Mouse (Mus musculus) heart, embryonic 13.5 days (tissue): ENCODE data around the gene Olfr843. TPM values are rescaled to one million over a fixed set of nuclear protein-coding genes. Genes with fewer than 3 reads are reported as not detected.

Source experiments
- ATAC-seq: fragments of 200-750 bp; cut with Nextera tagmentation; 2 replicates; pipeline ENCODE4 v1.8.0; 2017; ENCODE audit warnings: moderate TSS enrichment; ENCODE audit not compliant: insufficient number of reproducible peaks, low FRiP score, low TSS enrichment; ENCODE audit errors: extremely low read depth
- H3K27ac ChIP-seq: fragments of 300-500 bp; sonication (generic); replicated peaks from 2 replicates; pipeline ENCODE4 v1.5.1; 2015; ENCODE audit warnings: moderate library complexity, mild to moderate bottlenecking, inconsistent platforms
- H3K27me3 ChIP-seq: fragments of 300-500 bp; sonication (generic); replicated peaks from 2 replicates; pipeline ENCODE4 v1.6.1; 2015; ENCODE audit warnings: mild to moderate bottlenecking, inconsistent platforms
- H3K36me3 ChIP-seq: fragments of 300-500 bp; sonication (generic); 2 replicates; pipeline ENCODE4 v1.6.1; 2015; ENCODE audit warnings: mild to moderate bottlenecking, inconsistent platforms
- H3K4me1 ChIP-seq: fragments of 300-500 bp; sonication (generic); 2 replicates; pipeline ENCODE4 v1.6.1; 2015; ENCODE audit warnings: inconsistent platforms
- H3K4me2 ChIP-seq: fragments of 300-500 bp; sonication (generic); 2 replicates; pipeline ENCODE4 v1.6.1; 2015; ENCODE audit warnings: inconsistent platforms, mild to moderate bottlenecking, moderate library complexity
- H3K4me3 ChIP-seq: fragments of 300-500 bp; sonication (generic); 2 replicates; pipeline ENCODE4 v1.5.1; 2015; ENCODE audit warnings: moderate library complexity, mild to moderate bottlenecking, inconsistent platforms
- H3K9ac ChIP-seq: fragments of 300-500 bp; sonication (generic); 2 replicates; pipeline ENCODE4 v1.6.1; 2015; ENCODE audit warnings: inconsistent platforms, mild to moderate bottlenecking, moderate library complexity
- H3K9me3 ChIP-seq: fragments of 300-500 bp; sonication (generic); 2 replicates; pipeline ENCODE4 v1.6.1; 2016; ENCODE audit warnings: inconsistent platforms
- WGBS: fragments of 180-500 bp; shearing (Covaris S2); methylation state at CpG from one replicate; pipeline ENCODE4 v1.1.7; 2015; ENCODE audit warnings: mixed read lengths; 5-methylcytosine and 5-hydroxymethylcytosine counted together
- polyA plus RNA-seq: library from polyadenylated mRNA; unstranded; fragments of >200 nt; fragmentation: Nextera tagmentation; extraction: Ambion mirVana; gene quantifications from 2 replicates; pipeline ENCODE4 v1.2.1, GENCODE M21; 2015

Olfr843 gene
- polyA plus RNA-seq: not detected in 2 replicates

- Histone ChIP-seq H3K27ac (no peak within 1 kb of the TSS), H3K27me3 (no peaks in the 10 kb centered on the region), H3K9ac (no peak within 1 kb of the TSS), H3K4me2 (no peak within 1 kb of the TSS), H3K9me3 (no peaks in the 10 kb centered on the region; the same call in 1 of the 2 replicates), H3K4me3 (no peak within 1 kb of the TSS), H3K4me1 (no peaks in the 10 kb centered on the region), H3K36me3 (no peaks in the 10 kb centered on the region)
- no peak for ATAC-seq
- 72% methylated on average over 2 of the region's 2 CpGs for WGBS
Observed at GRCm38 (mm10) chr9:19251887-19252286, at the start of gene Olfr843. Olfr843 (minus strand) TSS chr9:19251987.

Other genes starting within 250 kb of the Olfr843 start
- gene Olfr835, start 219.3 kb downstream of the Olfr843 start, polyA plus RNA-seq: not detected in 2 replicates
- gene Olfr836, start 131.6 kb downstream of the Olfr843 start, polyA plus RNA-seq: not detected in 2 replicates
- not detected in 2 replicates for gene Olfr837, start 115.7 kb downstream of the Olfr843 start, polyA plus RNA-seq
- not detected in 2 replicates for gene Olfr839-ps1, start 74.7 kb downstream of the Olfr843 start, polyA plus RNA-seq
- gene Olfr844, start 64.4 kb upstream of the Olfr843 start, polyA plus RNA-seq: not detected in 2 replicates
- not detected in 2 replicates for gene Olfr845, start 84.5 kb upstream of the Olfr843 start, polyA plus RNA-seq
- gene Olfr846, start 112.0 kb upstream of the Olfr843 start, polyA plus RNA-seq: not detected in 2 replicates
- not detected in 2 replicates for gene Olfr847, start 126.7 kb upstream of the Olfr843 start, polyA plus RNA-seq
- not detected in 2 replicates for gene Olfr849, start 188.3 kb upstream of the Olfr843 start, polyA plus RNA-seq
- gene Olfr850, start 226.3 kb upstream of the Olfr843 start, polyA plus RNA-seq: not detected in 2 replicates
- gene Olfr851, start 241.3 kb upstream of the Olfr843 start, polyA plus RNA-seq: not detected in 2 replicates